Mouse (Mus musculus) left cerebral cortex, postnatal 4 days (tissue): ENCODE results near the gene Cers3. TPM values are rescaled to one million over a fixed set of nuclear protein-coding genes. Genes with fewer than 3 reads are reported as not detected.

ENCODE experiments used
- total RNA-seq, 2 experiments: library from RNA; stranded (reverse); gene quantifications; 2 replicates each; pipeline ENCODE4 v1.2.3; 2021

Gene Cers3
- total RNA-seq, 2 experiments from 2014 or later, result 1.2 to 1.6 TPM

Other genes with a start within 250 kb of the Cers3 start
- 10 to 100 TPM; 18.8 to 24.2 TPM for gene Asb7, start 53.9 kb upstream of the Cers3 start, total RNA-seq
- gene Lins1, start 53.6 kb upstream of the Cers3 start, total RNA-seq, result 10 to 100 TPM; 19.6 to 21.3 TPM
- gene Adamts17, start 96.2 kb downstream of the Cers3 start, total RNA-seq, result 10 to 100 TPM; 16.1 to 17.3 TPM